Mouse (Mus musculus): ENCODE data around the gene S100a2. TPM values are rescaled to one million over a fixed set of nuclear protein-coding genes. Genes with fewer than 3 reads are reported as not detected.

The S100a2 gene
- polyA plus RNA-seq, 1 experiment from 2014 or later, result not detected

DNA sequence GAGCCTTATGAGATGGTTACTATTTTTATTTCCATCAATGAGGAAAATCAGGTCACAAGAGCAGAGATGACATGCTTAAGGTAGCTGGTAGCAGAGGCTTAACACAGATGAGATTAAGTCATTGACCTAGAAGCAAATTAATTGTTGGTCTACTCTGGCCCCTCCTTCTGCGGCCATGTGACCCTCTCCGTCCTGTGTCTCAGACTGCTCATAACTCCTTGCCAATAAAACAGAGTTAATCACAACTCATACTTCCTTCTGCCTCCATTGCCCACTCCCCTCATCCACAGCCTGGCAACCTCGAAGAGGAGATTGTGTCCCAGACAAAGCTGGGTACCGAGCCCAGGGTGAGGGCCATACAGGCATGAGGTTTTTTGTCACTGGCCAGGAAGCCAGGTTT, 8.2 kb downstream of the S100a2 start:
- Histone ChIP-seq H3K9ac (no peak overlapping the region), H3K4me2 (no peak overlapping the region), H3K27me3 (no peaks in the 10 kb centered on the region), H3K9me3 (0 out of 2 replicates have a peak, but pooled peaks cover 3% of the 10 kb centered on the region), H3K4me3 (no peak overlapping the region), H3K27ac (replicated peaks) (no peak overlapping the region), H3K4me1 (replicated peaks) (no peaks in the 10 kb centered on the region), H3K36me3 (no peaks in the 10 kb centered on the region)
- 90% methylated on average over 4 of the region's 4 CpGs for WGBS
- no peak for ATAC-seq (ENCODE audit: low read depth)

DNA sequence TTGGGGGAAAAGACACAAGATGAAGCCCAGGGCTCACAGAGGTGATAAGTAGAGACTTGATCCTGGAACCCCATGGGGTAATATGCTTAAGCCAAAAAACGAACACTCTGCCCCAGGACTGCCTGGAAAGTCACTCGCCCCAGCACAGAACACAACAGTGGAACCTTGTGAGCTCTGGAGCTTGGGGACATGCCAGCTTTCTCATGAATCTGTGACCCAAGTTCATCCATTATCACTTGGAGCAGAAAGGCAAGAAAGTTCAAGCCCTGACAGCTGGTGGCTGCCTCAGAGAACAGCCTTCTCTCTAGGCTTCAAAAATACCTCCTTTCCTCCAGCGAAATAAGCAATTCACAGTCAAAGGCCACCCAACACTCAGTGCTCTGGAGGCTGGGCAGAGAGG, 9.4 kb downstream of the S100a2 start:
- H3K36me3 ChIP-seq, result no peaks in the 10 kb centered on the region
- H3K9me3 ChIP-seq, result no peaks in the 10 kb centered on the region
- WGBS, result 67% methylated on average over 3 of the region's 3 CpGs
- ATAC-seq (ENCODE audit: low read depth), result no peak
- H3K9ac ChIP-seq, result no peak overlapping the region
- no peak overlapping the region for H3K4me2 ChIP-seq
- H3K27ac ChIP-seq (replicated peaks), result no peak overlapping the region
- H3K27me3 ChIP-seq, result no peaks in the 10 kb centered on the region
- H3K4me3 ChIP-seq, result no peak overlapping the region
- H3K4me1 ChIP-seq (replicated peaks), result peaks cover 3% of the 10 kb centered on the region

DNA sequence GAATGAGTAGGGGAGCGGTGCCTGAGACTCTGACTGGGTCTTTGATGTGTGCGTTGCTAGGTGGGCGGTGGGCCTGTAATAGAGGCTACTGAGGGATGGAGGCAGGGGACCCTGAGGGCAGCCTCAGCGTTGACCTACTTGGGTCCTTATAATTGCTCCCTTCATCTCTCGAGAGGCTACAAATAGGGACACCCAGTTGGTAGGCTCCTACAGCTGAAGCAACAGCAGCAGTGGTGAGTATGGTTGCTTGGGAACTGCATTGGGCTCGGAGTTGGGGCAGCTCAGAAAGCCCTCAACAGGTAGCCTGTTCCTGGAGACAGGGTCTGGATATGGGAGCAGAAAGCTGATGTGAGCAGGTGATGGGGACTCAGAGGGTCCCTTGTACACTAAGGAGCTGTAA, 10.0 kb downstream of the S100a2 start:
- Histone ChIP-seq H3K4me1 (replicated peaks) (peaks cover 9% of the 10 kb centered on the region), H3K9me3 (no peaks in the 10 kb centered on the region), H3K4me3 (no peak overlapping the region), H3K27ac (replicated peaks) (no peak overlapping the region), H3K4me2 (no peak overlapping the region), H3K9ac (no peak overlapping the region), H3K36me3 (no peaks in the 10 kb centered on the region), H3K27me3 (no peaks in the 10 kb centered on the region)
- WGBS, result 77% methylated on average over 6 of the region's 6 CpGs
- ATAC-seq (ENCODE audit: low read depth), result no peak

DNA sequence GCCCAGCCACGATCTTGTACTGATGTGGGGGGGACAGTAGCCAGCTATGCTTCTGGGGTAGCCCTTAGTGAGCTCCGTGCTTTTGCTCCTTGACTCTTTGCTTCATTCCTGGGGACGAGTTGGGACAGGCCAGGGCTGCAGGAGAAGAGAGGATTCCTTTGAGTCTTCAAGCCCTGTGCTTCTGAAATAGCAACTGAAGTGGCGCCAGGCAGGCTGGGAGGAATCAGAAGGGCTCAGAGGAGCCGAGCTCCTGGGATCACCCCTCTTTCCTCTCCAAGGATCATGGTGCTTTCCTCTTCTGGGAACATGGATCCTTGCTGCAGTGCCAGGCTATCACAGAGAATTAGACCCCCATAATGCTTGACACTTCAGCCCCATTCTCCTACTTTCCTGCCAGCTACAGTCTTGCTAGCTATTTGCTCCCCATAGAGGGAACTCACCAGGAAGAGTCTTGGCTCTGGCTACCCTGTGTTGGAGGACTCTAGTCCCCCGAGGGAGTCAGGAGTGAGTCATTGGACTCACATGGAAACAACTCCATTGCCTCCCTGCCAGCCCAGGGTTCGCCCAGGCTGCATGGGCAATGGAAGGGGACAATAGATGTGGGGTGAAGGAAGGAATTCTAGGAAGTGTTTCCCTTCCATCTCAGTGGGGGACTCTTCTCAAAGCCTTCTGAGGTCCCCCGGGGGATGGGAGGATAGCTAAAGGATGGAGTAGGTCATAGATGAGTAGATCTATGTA, 10.6 kb downstream of the S100a2 start:
- Histone ChIP-seq H3K4me1 (replicated peaks) (peaks cover 9% of the 10 kb centered on the region), H3K27me3 (no peaks in the 10 kb centered on the region), H3K4me2 (no peak overlapping the region), H3K36me3 (no peaks in the 10 kb centered on the region), H3K4me3 (no peak overlapping the region), H3K27ac (replicated peaks) (no peak overlapping the region), H3K9me3 (no peaks in the 10 kb centered on the region), H3K9ac (no peak overlapping the region)
- WGBS, result 85% methylated on average over 8 of the region's 8 CpGs
- no peak for ATAC-seq (ENCODE audit: low read depth)

DNA sequence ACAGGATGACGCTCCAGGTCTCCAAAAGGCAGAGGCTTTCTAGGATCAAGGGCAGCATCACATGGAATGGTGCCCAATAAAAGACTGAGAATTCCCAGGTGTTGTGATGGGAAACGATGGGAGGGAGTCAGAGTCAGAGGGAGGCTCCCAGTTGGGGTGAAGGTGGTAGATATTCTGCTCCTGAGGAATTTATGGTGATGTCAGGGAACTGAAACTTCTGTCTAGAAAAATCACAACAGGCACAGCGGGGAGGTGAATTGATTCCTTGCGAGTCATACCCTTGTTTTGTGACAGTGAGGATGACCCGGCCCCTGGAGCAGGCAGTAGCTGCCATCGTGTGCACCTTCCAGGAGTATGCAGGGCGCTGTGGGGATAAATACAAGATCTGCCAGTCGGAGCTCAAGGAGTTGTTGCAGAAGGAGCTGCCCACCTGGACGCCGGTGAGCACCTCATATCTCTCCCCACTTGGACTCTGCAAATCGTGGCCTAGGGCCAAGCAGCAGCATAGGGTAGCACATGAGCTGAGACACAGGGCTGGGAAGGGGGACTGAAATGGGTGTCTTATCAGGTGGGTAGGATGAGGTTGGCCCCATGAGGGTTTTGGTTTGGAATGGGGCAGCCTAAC, 11.6 kb downstream of the S100a2 start, which contains the start of gene Gm42674:
TSS of gene Gm42674 (plus strand) at position 419 of the 625 bp plus-strand sequence.
- 86% methylated on average over 11 of the region's 11 CpGs for WGBS
- no peak within 1 kb of the TSS for H3K4me2 ChIP-seq
- ATAC-seq (ENCODE audit: low read depth), result no peak
- H3K36me3 ChIP-seq, result no peaks in the 10 kb centered on the region
- peaks cover 9% of the 10 kb centered on the region for H3K4me1 ChIP-seq (replicated peaks)
- no peaks in the 10 kb centered on the region for H3K27me3 ChIP-seq
- H3K9me3 ChIP-seq, result no peaks in the 10 kb centered on the region
- no peak within 1 kb of the TSS for H3K27ac ChIP-seq (replicated peaks)
- H3K9ac ChIP-seq, result no peak within 1 kb of the TSS
- H3K4me3 ChIP-seq, result no peak within 1 kb of the TSS

DNA sequence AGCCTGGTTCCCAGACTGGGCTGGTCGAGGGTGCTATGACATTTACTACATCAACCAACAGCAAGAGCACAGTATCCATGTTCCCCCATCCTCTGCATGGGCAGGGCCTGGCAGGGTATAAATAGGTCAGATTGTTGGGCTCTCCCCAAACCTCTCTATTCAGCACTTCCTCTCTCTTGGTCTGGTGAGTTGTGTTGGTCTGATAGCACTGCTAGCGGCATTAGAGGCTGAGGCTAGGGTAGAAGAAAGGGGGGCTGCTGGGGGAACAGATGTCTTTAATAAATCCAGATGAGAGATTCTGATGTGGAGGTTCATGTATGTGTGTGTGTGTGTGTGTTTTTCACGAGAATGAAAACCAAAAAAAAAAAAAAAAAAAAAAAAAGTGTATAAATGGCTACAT, 13.6 kb downstream of the S100a2 start, which contains the start of gene S100a4:
TSS of gene S100a4 (plus strand) at position 149 of the 400 bp plus-strand sequence.
- H3K4me3 ChIP-seq, result no peak within 1 kb of the TSS
- H3K4me1 ChIP-seq (replicated peaks), result peaks cover 9% of the 10 kb centered on the region
- H3K9me3 ChIP-seq, result no peaks in the 10 kb centered on the region
- 61% methylated on average over 3 of the region's 3 CpGs for WGBS
- no peak for ATAC-seq (ENCODE audit: low read depth)
- H3K27ac ChIP-seq (replicated peaks), result no peak within 1 kb of the TSS
- no peak within 1 kb of the TSS for H3K4me2 ChIP-seq
- H3K36me3 ChIP-seq, result no peaks in the 10 kb centered on the region
- no peaks in the 10 kb centered on the region for H3K27me3 ChIP-seq
- no peak within 1 kb of the TSS for H3K9ac ChIP-seq

DNA sequence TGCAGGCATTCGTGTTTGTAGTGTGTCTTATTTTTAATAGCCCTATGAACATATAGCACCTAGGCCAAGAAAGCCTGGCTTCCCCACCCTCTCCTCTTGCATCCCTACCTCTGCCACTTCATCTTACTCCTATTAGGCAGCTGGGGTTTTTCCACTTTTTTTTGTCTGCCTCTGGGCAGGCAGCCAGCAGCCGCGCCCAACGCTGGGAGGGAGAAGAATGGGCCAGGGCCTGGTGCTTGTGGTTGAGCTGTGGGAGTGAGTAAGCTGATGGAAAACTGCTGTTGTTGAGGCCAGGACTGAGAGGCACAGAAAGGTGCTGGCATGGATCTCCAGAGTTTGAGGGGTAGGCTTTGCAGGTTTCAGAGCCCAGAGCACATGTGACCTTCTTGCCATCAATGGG, 14.4 kb downstream of the S100a2 start:
- H3K36me3 ChIP-seq, result no peaks in the 10 kb centered on the region
- H3K4me3 ChIP-seq, result no peak overlapping the region
- no peaks in the 10 kb centered on the region for H3K27me3 ChIP-seq
- no peaks in the 10 kb centered on the region for H3K9me3 ChIP-seq
- no peak overlapping the region for H3K4me2 ChIP-seq
- H3K9ac ChIP-seq, result no peak overlapping the region
- WGBS, result 56% methylated on average over 4 of the region's 4 CpGs
- peak; percentile 61; the same call in 1 of the 2 replicates for ATAC-seq (ENCODE audit: low read depth)
- no peak overlapping the region for H3K27ac ChIP-seq (replicated peaks)
- H3K4me1 ChIP-seq (replicated peaks), result peaks cover 9% of the 10 kb centered on the region

DNA sequence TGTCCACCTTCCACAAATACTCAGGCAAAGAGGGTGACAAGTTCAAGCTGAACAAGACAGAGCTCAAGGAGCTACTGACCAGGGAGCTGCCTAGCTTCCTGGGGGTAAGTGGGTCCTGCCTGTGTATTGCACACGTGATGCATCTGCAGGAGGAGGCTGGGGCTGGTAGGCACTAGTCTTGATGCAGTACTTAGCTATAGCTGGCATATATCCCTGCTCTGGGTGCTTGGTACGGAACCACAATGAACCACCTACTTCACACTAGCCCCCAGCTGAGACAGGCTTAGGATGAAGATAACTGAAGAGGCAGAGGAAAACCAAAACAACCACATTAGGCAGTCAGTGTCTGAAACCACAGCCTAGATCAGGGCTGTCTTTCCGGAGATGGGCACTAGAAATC, 15.0 kb downstream of the S100a2 start:
- H3K27ac ChIP-seq (replicated peaks), result no peak overlapping the region
- H3K4me3 ChIP-seq, result no peak overlapping the region
- no peaks in the 10 kb centered on the region for H3K9me3 ChIP-seq
- WGBS, result 89% methylated on average over 3 of the region's 3 CpGs
- H3K4me2 ChIP-seq, result no peak overlapping the region
- H3K36me3 ChIP-seq, result no peaks in the 10 kb centered on the region
- no peaks in the 10 kb centered on the region for H3K27me3 ChIP-seq
- no peak for ATAC-seq (ENCODE audit: low read depth)
- H3K9ac ChIP-seq, result no peak overlapping the region
- peaks cover 9% of the 10 kb centered on the region for H3K4me1 ChIP-seq (replicated peaks)

DNA sequence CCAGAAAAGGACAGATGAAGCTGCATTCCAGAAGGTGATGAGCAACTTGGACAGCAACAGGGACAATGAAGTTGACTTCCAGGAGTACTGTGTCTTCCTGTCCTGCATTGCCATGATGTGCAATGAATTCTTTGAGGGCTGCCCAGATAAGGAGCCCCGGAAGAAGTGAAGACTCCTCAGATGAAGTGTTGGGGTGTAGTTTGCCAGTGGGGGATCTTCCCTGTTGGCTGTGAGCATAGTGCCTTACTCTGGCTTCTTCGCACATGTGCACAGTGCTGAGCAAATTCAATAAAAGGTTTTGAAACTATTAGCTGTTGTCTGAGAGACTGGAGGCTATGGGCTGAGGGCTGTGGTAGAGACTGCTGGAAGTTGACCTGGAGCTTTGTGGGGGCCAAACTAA, 15.7 kb downstream of the S100a2 start:
- H3K9ac ChIP-seq, result no peak overlapping the region
- no peaks in the 10 kb centered on the region for H3K36me3 ChIP-seq
- no peak for ATAC-seq (ENCODE audit: low read depth)
- H3K27me3 ChIP-seq, result no peaks in the 10 kb centered on the region
- H3K4me2 ChIP-seq, result no peak overlapping the region
- H3K4me1 ChIP-seq (replicated peaks), result peaks cover 9% of the 10 kb centered on the region
- no peak overlapping the region for H3K27ac ChIP-seq (replicated peaks)
- WGBS, result 84% methylated on average over 2 of the region's 2 CpGs
- H3K4me3 ChIP-seq, result no peak overlapping the region
- no peaks in the 10 kb centered on the region for H3K9me3 ChIP-seq

DNA sequence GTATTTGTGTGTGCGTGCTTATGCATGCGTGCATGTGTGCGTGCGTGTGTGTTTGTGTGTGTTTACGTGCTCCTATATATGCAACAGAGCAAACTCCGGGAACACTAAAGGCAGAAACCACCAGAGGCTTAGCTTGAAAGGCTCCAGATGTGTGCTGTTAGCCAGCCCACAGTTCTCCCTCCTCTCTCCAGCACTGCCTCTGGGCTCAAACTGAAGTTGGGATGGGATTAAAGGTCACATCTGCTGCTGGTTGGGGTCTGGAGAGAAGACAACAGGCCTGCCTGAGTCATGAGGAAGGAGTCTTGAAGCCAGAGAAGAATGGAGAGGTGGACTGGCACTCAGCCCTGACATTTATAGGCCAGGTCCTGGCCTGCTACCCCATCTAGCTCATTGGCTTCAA, 16.1 kb downstream of the S100a2 start:
- no peak overlapping the region for H3K9ac ChIP-seq
- 86% methylated on average over 6 of the region's 6 CpGs for WGBS
- ATAC-seq (ENCODE audit: low read depth), result no peak
- H3K9me3 ChIP-seq, result no peaks in the 10 kb centered on the region
- no peak overlapping the region for H3K27ac ChIP-seq (replicated peaks)
- no peaks in the 10 kb centered on the region for H3K27me3 ChIP-seq
- no peaks in the 10 kb centered on the region for H3K36me3 ChIP-seq
- H3K4me2 ChIP-seq, result no peak overlapping the region
- peaks cover 9% of the 10 kb centered on the region for H3K4me1 ChIP-seq (replicated peaks)
- H3K4me3 ChIP-seq, result no peak overlapping the region

DNA sequence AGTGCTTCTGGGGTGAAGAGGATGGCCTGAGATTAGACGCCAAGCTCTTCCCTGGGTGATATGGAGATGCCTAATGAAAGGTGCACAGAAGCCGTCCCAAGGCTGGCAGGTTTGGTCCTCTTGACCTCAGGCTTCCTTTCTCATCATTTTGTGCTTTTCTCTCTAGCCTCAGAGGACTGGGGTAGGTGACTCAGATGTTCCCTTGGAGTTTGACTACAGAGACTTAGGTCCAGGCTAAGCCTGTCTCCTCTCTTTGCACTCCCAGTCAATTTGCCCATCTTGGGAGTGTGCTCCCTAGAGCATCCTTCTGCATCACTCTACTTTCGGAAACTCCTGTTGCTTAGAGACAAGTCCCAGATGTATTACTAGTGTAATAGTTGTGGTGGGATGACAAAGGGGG, 17.3 kb downstream of the S100a2 start:
- Histone ChIP-seq H3K36me3 (no peaks in the 10 kb centered on the region), H3K9me3 (no peaks in the 10 kb centered on the region), H3K4me3 (no peak overlapping the region), H3K4me2 (no peak overlapping the region), H3K4me1 (replicated peaks) (peaks cover 9% of the 10 kb centered on the region), H3K27me3 (no peaks in the 10 kb centered on the region), H3K27ac (replicated peaks) (no peak overlapping the region), H3K9ac (no peak overlapping the region)
- WGBS, result 84% methylated on average over 3 of the region's 3 CpGs
- no peak for ATAC-seq (ENCODE audit: low read depth)

DNA sequence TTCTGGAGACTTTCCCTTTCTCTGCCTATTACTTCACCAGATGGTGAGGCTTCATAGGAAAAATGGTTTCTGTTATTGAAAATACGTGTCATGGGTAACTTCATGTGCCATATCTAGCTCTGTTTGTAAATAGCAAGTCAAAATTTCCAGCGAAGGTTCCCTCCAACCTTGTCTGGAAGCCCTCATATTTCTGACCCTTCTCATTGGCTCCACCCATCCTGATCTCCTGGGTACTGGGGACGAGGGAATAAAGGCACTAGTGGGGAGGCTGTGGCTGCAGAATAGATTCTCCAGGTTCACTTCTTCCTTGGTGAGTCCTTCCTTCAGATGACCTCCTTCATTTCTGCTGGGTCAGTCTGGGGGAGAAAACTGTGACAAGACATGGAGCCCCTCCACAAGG, 18.2 kb downstream of the S100a2 start, which contains the start of gene S100a5:
TSS of gene S100a5 (plus strand) at position 301 of the 400 bp plus-strand sequence.
- Histone ChIP-seq H3K4me1 (replicated peaks) (peaks cover 16% of the 10 kb centered on the region), H3K9ac (no peak within 1 kb of the TSS), H3K4me2 (no peak within 1 kb of the TSS), H3K9me3 (no peaks in the 10 kb centered on the region), H3K36me3 (no peaks in the 10 kb centered on the region), H3K27me3 (peaks cover 2% of the 10 kb centered on the region; the same call in 1 of the 2 replicates), H3K4me3 (no peak within 1 kb of the TSS), H3K27ac (replicated peaks) (no peak within 1 kb of the TSS)
- WGBS, result 65% methylated on average over 3 of the region's 3 CpGs
- no peak for ATAC-seq (ENCODE audit: low read depth)

Data from neural tube, embryonic 13.5 days (tissue).